Mouse (Mus musculus): ENCODE measurements around the gene Rnf227. TPM values are rescaled to one million over a fixed set of nuclear protein-coding genes. Genes with fewer than 3 reads are reported as not detected.
A peak's percentile ranks its signal among the peaks of the same experiment; 100 is the strongest.

The Rnf227 gene
- total and polyA plus RNA-seq, 3 experiments: 0.21 to 0.30 TPM; not detected in 1

DNA sequence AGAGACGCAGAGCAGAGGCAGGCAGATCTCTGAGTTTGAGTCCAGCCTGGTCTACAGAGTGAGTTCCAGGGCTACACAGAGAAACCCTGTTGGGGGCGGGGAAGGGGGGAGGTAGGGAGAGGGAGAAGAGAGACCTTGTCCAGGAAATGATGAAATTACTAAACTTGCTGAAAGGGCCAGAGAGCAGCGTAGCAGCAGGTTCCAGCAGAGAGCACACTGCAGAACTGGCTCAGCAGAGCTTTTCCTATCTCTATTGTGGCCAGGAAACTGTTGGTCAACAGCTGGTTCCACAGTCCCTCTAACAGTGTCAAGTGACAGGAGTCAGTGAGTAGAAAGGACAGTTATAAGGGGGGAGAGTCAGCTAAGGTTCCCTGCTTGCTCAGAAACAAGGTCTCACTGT is 39.3 kb downstream of the Rnf227 start:
- DNase-seq (ENCODE audit: extremely low read depth): no peak
- Histone ChIP-seq H3K4me2 (ENCODE audit: insufficient read depth, low read depth, poor library complexity, severe bottlenecking) (no peak overlapping the region), H3K36me3 (replicated peaks in 1 of 2; ENCODE audit: control insufficient read depth in 1 of 2, insufficient read depth in 1 of 2, low read length in 1 of 2) (peaks cover 0 to 44% of the 10 kb centered on the region in 2 experiments), H3K9me3 (replicated peaks; ENCODE audit: low read length) (no peaks in the 10 kb centered on the region), H3K4me3 (replicated peaks in 1 of 3; ENCODE audit: low read depth in 2 of 3, low read length in 2 of 3, poor library complexity in 1 of 3) (no peak overlapping the region), H3K4me1 (ENCODE audit: control insufficient read depth in 1 of 2, insufficient read depth in 2 of 2) (peaks cover 6 to 14% of the 10 kb centered on the region in 2 experiments; a peak in 3 of 4 replicates), H3K9ac (ENCODE audit: insufficient read depth, low read depth) (no peak overlapping the region), H3K27me3 (replicated peaks) (no peaks in the 10 kb centered on the region), H3K79me2 (replicated peaks; ENCODE audit: control insufficient read depth, extremely low read depth, insufficient read depth, poor library complexity, severe bottlenecking) (no peaks in the 10 kb centered on the region), H3K27ac (ENCODE audit: insufficient read depth, low read depth) (peak overlapping the region; percentile 47)
- in situ Hi-C loops (cut with MboI; ENCODE audit: low pct_ligation_motif_present, low pct_unique_long_range_greater_than_20kb, low sequenced_read_pairs) (no loop called here), dilution Hi-C loops (cut with MboI; ENCODE audit: extremely low pct_ligation_motif_present, extremely low pct_unique_long_range_greater_than_20kb, low sequenced_read_pairs) (no loop called here)
- TF ChIP-seq KAT2A (IDR thresholded peaks at IDR 0.05; ENCODE audit: insufficient replicate concordance, low read length) (no peak), CTCF (conservative IDR thresholded peaks at IDR 0.05 in 1 of 2, IDR thresholded peaks at IDR 0.05 in 1 of 2; ENCODE audit: low read depth in 2 of 2, low read length in 2 of 2) (no peak), ZC3H11A (IDR thresholded peaks at IDR 0.05; ENCODE audit: low read depth, low read length) (no peak), HCFC1 (IDR thresholded peaks at IDR 0.05; ENCODE audit: low read depth, low read length) (no peak), SMC3 (IDR thresholded peaks at IDR 0.05; ENCODE audit: low read depth, low read length) (no peak), IRF4 (IDR thresholded peaks at IDR 0.05; ENCODE audit: low read depth, low read length) (no peak), E2F4 (IDR thresholded peaks at IDR 0.05; ENCODE audit: insufficient replicate concordance, low read depth, low read length) (no peak), CHD1 (IDR thresholded peaks at IDR 0.05; ENCODE audit: low read depth, low read length) (no peak), ETS1 (conservative IDR thresholded peaks at IDR 0.05; ENCODE audit: low read depth, low read length) (no peak), UBTF (IDR thresholded peaks at IDR 0.05; ENCODE audit: low read depth, low read length) (no peak), USF1 (IDR thresholded peaks at IDR 0.05; ENCODE audit: low read depth, low read length) (no peak)

DNA sequence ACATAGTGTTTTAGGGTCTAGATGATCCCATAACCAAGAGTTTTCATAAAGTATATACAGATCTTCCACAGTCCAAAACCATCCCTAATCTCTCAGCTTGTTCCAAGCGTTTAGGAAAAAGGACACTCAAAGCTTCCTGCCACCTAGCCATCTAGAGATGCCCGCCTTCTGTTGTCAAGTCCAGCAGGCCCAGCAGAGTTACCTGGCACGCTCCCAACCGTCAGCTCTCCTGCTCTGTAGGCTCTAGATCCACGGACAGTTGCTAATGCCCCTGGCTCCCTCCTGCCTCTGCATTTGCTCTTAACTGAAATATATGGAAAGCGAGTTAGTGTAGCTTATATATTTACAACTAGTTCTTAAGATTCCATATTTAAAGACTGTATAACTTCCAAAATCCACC is 41.1 kb downstream of the Rnf227 start:
- H3K4me2 ChIP-seq (ENCODE audit: insufficient read depth, low read depth, poor library complexity, severe bottlenecking): no peak overlapping the region
- dilution Hi-C loops (cut with MboI; ENCODE audit: extremely low pct_ligation_motif_present, extremely low pct_unique_long_range_greater_than_20kb, low sequenced_read_pairs): no loop called here
- no peak overlapping the region for H3K9ac ChIP-seq (ENCODE audit: insufficient read depth, low read depth)
- H3K27ac ChIP-seq (ENCODE audit: insufficient read depth, low read depth): no peak overlapping the region
- H3K79me2 ChIP-seq (replicated peaks; ENCODE audit: control insufficient read depth, extremely low read depth, insufficient read depth, poor library complexity, severe bottlenecking): no peaks in the 10 kb centered on the region
- in situ Hi-C loops (cut with MboI; ENCODE audit: low pct_ligation_motif_present, low pct_unique_long_range_greater_than_20kb, low sequenced_read_pairs): no loop called here
- peaks cover 0 to 46% of the 10 kb centered on the region in 2 experiments for H3K36me3 ChIP-seq (replicated peaks in 1 of 2; ENCODE audit: control insufficient read depth in 1 of 2, insufficient read depth in 1 of 2, low read length in 1 of 2)
- H3K4me1 ChIP-seq (ENCODE audit: control insufficient read depth in 1 of 2, insufficient read depth in 2 of 2): peaks cover 6 to 11% of the 10 kb centered on the region in 2 experiments; a peak in 3 of 4 replicates
- H3K4me3 ChIP-seq (replicated peaks in 1 of 3; ENCODE audit: low read depth in 2 of 3, low read length in 2 of 3, poor library complexity in 1 of 3): no peak overlapping the region
- no peaks in the 10 kb centered on the region for H3K27me3 ChIP-seq (replicated peaks)
- DNase-seq (ENCODE audit: extremely low read depth): no peak
- TF ChIP-seq MYC (IDR thresholded peaks at IDR 0.05; ENCODE audit: low read depth, low read length): no peak
- no peak for TF ChIP-seq SMC3 (IDR thresholded peaks at IDR 0.05; ENCODE audit: low read depth, low read length)
- no peak for TF ChIP-seq NRF1 (IDR thresholded peaks at IDR 0.05; ENCODE audit: low read depth, low read length)
- TF ChIP-seq BHLHE40 (IDR thresholded peaks at IDR 0.05; ENCODE audit: low read depth, low read length): no peak
- TF ChIP-seq ETS1 (conservative IDR thresholded peaks at IDR 0.05; ENCODE audit: low read depth, low read length): no peak
- TF ChIP-seq UBTF (IDR thresholded peaks at IDR 0.05; ENCODE audit: low read depth, low read length): no peak
- TF ChIP-seq CTCF (conservative IDR thresholded peaks at IDR 0.05 in 1 of 2, IDR thresholded peaks at IDR 0.05 in 1 of 2; ENCODE audit: low read depth in 2 of 2, low read length in 2 of 2): no peak
- no peak for TF ChIP-seq CHD2 (IDR thresholded peaks at IDR 0.05; ENCODE audit: low read length)
- TF ChIP-seq KAT2A (IDR thresholded peaks at IDR 0.05; ENCODE audit: insufficient replicate concordance, low read length): no peak
- TF ChIP-seq MAX (IDR thresholded peaks at IDR 0.05; ENCODE audit: low read length): no peak
- TF ChIP-seq TBP (conservative IDR thresholded peaks at IDR 0.05; ENCODE audit: low read depth, low read length): no peak
- TF ChIP-seq HCFC1 (IDR thresholded peaks at IDR 0.05; ENCODE audit: low read depth, low read length): no peak
- TF ChIP-seq RAD21 (IDR thresholded peaks at IDR 0.05; ENCODE audit: low read depth, low read length): no peak
- no peaks in the 10 kb centered on the region for H3K9me3 ChIP-seq (replicated peaks; ENCODE audit: low read length)

Data from CH12.LX (cell line).